Mouse (Mus musculus): ENCODE data around the gene Ect2. TPM values are rescaled to one million over a fixed set of nuclear protein-coding genes. Genes with fewer than 3 reads are reported as not detected.

The Ect2 gene
- polyA plus RNA-seq, 1 experiment from 2014 or later, result 37.1 TPM

GRCm38 (mm10) chr3:27145733-27146132 lies 7.9 kb downstream of the Ect2 start:
- no peak overlapping the region for H3K9ac ChIP-seq (ENCODE audit: low read depth, low read length)
- H3K4me1 ChIP-seq (ENCODE audit: control insufficient read depth, low read depth, low read length), result no peaks in the 10 kb centered on the region
- H3K4me2 ChIP-seq (ENCODE audit: low read depth, low read length), result 0 out of 2 replicates have a peak overlapping the region, but pooled peaks have one; percentile 13
- H3K9me3 ChIP-seq (replicated peaks; ENCODE audit: control insufficient read depth, low read length), result no peaks in the 10 kb centered on the region
- WGBS (ENCODE audit: insufficient replicate concordance), result 73% methylated on average over 7 of the region's 7 CpGs
- no peak overlapping the region for H3K4me3 ChIP-seq (ENCODE audit: low read depth, low read length)
- H3K27ac ChIP-seq (ENCODE audit: low read length), result peak overlapping the region; percentile 41
- H3K27me3 ChIP-seq (ENCODE audit: control insufficient read depth, insufficient read depth, low read depth, low read length), result no peaks in the 10 kb centered on the region
- H3K36me3 ChIP-seq (ENCODE audit: control insufficient read depth, insufficient read depth), result peaks cover 58% of the 10 kb centered on the region
- peak; percentile 91 for ATAC-seq (ENCODE audit: low read depth)

GRCm38 (mm10) chr3:27143570-27143969 lies 10.1 kb downstream of the Ect2 start:
- WGBS (ENCODE audit: insufficient replicate concordance), result 80% methylated on average over 7 of the region's 7 CpGs
- Histone ChIP-seq H3K27me3 (ENCODE audit: control insufficient read depth, insufficient read depth, low read depth, low read length) (no peaks in the 10 kb centered on the region), H3K4me2 (ENCODE audit: low read depth, low read length) (no peak overlapping the region), H3K9ac (ENCODE audit: low read depth, low read length) (no peak overlapping the region), H3K4me1 (ENCODE audit: control insufficient read depth, low read depth, low read length) (no peaks in the 10 kb centered on the region), H3K4me3 (ENCODE audit: low read depth, low read length) (no peak overlapping the region), H3K9me3 (replicated peaks; ENCODE audit: control insufficient read depth, low read length) (no peaks in the 10 kb centered on the region), H3K27ac (ENCODE audit: low read length) (no peak overlapping the region), H3K36me3 (ENCODE audit: control insufficient read depth, insufficient read depth) (peaks cover 53% of the 10 kb centered on the region)
- ATAC-seq (ENCODE audit: low read depth), result no peak

- H3K4me1 ChIP-seq (ENCODE audit: control insufficient read depth, low read depth, low read length), result no peaks in the 10 kb centered on the region
- H3K9ac ChIP-seq (ENCODE audit: low read depth, low read length), result no peak overlapping the region
- no peaks in the 10 kb centered on the region for H3K9me3 ChIP-seq (replicated peaks; ENCODE audit: control insufficient read depth, low read length)
- H3K27me3 ChIP-seq (ENCODE audit: control insufficient read depth, insufficient read depth, low read depth, low read length), result no peaks in the 10 kb centered on the region
- H3K27ac ChIP-seq (ENCODE audit: low read length), result no peak overlapping the region
- WGBS (ENCODE audit: insufficient replicate concordance), result 87% methylated on average over 8 of the region's 8 CpGs
- H3K4me2 ChIP-seq (ENCODE audit: low read depth, low read length), result no peak overlapping the region
- no peak for ATAC-seq (ENCODE audit: low read depth)
- peaks cover 64% of the 10 kb centered on the region for H3K36me3 ChIP-seq (ENCODE audit: control insufficient read depth, insufficient read depth)
- H3K4me3 ChIP-seq (ENCODE audit: low read depth, low read length), result no peak overlapping the region
Observed at GRCm38 (mm10) chr3:27140101-27140500, 13.6 kb downstream of the Ect2 start.

GRCm38 (mm10) chr3:27121864-27122450 lies 31.7 kb downstream of the Ect2 start:
- Histone ChIP-seq H3K4me2 (ENCODE audit: low read depth, low read length) (no peak overlapping the region), H3K27me3 (ENCODE audit: control insufficient read depth, insufficient read depth, low read depth, low read length) (no peaks in the 10 kb centered on the region), H3K4me3 (ENCODE audit: low read depth, low read length) (no peak overlapping the region), H3K36me3 (ENCODE audit: control insufficient read depth, insufficient read depth) (peaks cover 60% of the 10 kb centered on the region), H3K4me1 (ENCODE audit: control insufficient read depth, low read depth, low read length) (no peaks in the 10 kb centered on the region), H3K9me3 (replicated peaks; ENCODE audit: control insufficient read depth, low read length) (no peaks in the 10 kb centered on the region), H3K9ac (ENCODE audit: low read depth, low read length) (no peak overlapping the region), H3K27ac (ENCODE audit: low read length) (no peak overlapping the region)
- ATAC-seq (ENCODE audit: low read depth), result no peak
- 38% methylated on average over 9 of the region's 9 CpGs for WGBS (ENCODE audit: insufficient replicate concordance)

GRCm38 (mm10) chr3:27120932-27121331 lies 32.7 kb downstream of the Ect2 start:
- H3K4me3 ChIP-seq (ENCODE audit: low read depth, low read length), result no peak overlapping the region
- H3K27me3 ChIP-seq (ENCODE audit: control insufficient read depth, insufficient read depth, low read depth, low read length), result no peaks in the 10 kb centered on the region
- no peak overlapping the region for H3K9ac ChIP-seq (ENCODE audit: low read depth, low read length)
- WGBS (ENCODE audit: insufficient replicate concordance), result 67% methylated on average over 6 of the region's 6 CpGs
- no peaks in the 10 kb centered on the region for H3K4me1 ChIP-seq (ENCODE audit: control insufficient read depth, low read depth, low read length)
- no peak overlapping the region for H3K4me2 ChIP-seq (ENCODE audit: low read depth, low read length)
- H3K9me3 ChIP-seq (replicated peaks; ENCODE audit: control insufficient read depth, low read length), result no peaks in the 10 kb centered on the region
- no peak for ATAC-seq (ENCODE audit: low read depth)
- peaks cover 63% of the 10 kb centered on the region for H3K36me3 ChIP-seq (ENCODE audit: control insufficient read depth, insufficient read depth)
- H3K27ac ChIP-seq (ENCODE audit: low read length), result no peak overlapping the region

GRCm38 (mm10) chr3:27118227-27118626 lies 35.5 kb downstream of the Ect2 start:
- Histone ChIP-seq H3K27me3 (ENCODE audit: control insufficient read depth, insufficient read depth, low read depth, low read length) (no peaks in the 10 kb centered on the region), H3K27ac (ENCODE audit: low read length) (no peak overlapping the region), H3K4me2 (ENCODE audit: low read depth, low read length) (no peak overlapping the region), H3K4me1 (ENCODE audit: control insufficient read depth, low read depth, low read length) (no peaks in the 10 kb centered on the region), H3K4me3 (ENCODE audit: low read depth, low read length) (no peak overlapping the region), H3K9ac (ENCODE audit: low read depth, low read length) (no peak overlapping the region), H3K36me3 (ENCODE audit: control insufficient read depth, insufficient read depth) (peaks cover 59% of the 10 kb centered on the region), H3K9me3 (replicated peaks; ENCODE audit: control insufficient read depth, low read length) (no peaks in the 10 kb centered on the region)
- ATAC-seq (ENCODE audit: low read depth), result no peak
- 65% methylated on average over 4 of the region's 4 CpGs for WGBS (ENCODE audit: insufficient replicate concordance)

- no peak overlapping the region for H3K9ac ChIP-seq (ENCODE audit: low read depth, low read length)
- no peaks in the 10 kb centered on the region for H3K4me1 ChIP-seq (ENCODE audit: control insufficient read depth, low read depth, low read length)
- no peaks in the 10 kb centered on the region for H3K9me3 ChIP-seq (replicated peaks; ENCODE audit: control insufficient read depth, low read length)
- no peak overlapping the region for H3K4me2 ChIP-seq (ENCODE audit: low read depth, low read length)
- no peak for ATAC-seq (ENCODE audit: low read depth)
- H3K4me3 ChIP-seq (ENCODE audit: low read depth, low read length), result no peak overlapping the region
- peaks cover 46% of the 10 kb centered on the region for H3K36me3 ChIP-seq (ENCODE audit: control insufficient read depth, insufficient read depth)
- H3K27ac ChIP-seq (ENCODE audit: low read length), result no peak overlapping the region
- no peaks in the 10 kb centered on the region for H3K27me3 ChIP-seq (ENCODE audit: control insufficient read depth, insufficient read depth, low read depth, low read length)
Observed at GRCm38 (mm10) chr3:27110860-27111259, 42.8 kb downstream of the Ect2 start.

GRCm38 (mm10) chr3:27109109-27109508 lies 44.6 kb downstream of the Ect2 start:
- Histone ChIP-seq H3K27me3 (ENCODE audit: control insufficient read depth, insufficient read depth, low read depth, low read length) (no peaks in the 10 kb centered on the region), H3K9ac (ENCODE audit: low read depth, low read length) (no peak overlapping the region), H3K9me3 (replicated peaks; ENCODE audit: control insufficient read depth, low read length) (no peaks in the 10 kb centered on the region), H3K36me3 (ENCODE audit: control insufficient read depth, insufficient read depth) (peaks cover 36% of the 10 kb centered on the region), H3K4me2 (ENCODE audit: low read depth, low read length) (no peak overlapping the region), H3K4me3 (ENCODE audit: low read depth, low read length) (no peak overlapping the region), H3K4me1 (ENCODE audit: control insufficient read depth, low read depth, low read length) (no peaks in the 10 kb centered on the region), H3K27ac (ENCODE audit: low read length) (no peak overlapping the region)
- 86% methylated on average over 4 of the region's 4 CpGs for WGBS (ENCODE audit: insufficient replicate concordance)
- no peak for ATAC-seq (ENCODE audit: low read depth)

GRCm38 (mm10) chr3:27107142-27107541 lies 46.5 kb downstream of the Ect2 start:
- 77% methylated on average over 6 of the region's 6 CpGs for WGBS (ENCODE audit: insufficient replicate concordance)
- Histone ChIP-seq H3K4me2 (ENCODE audit: low read depth, low read length) (no peak overlapping the region), H3K9me3 (replicated peaks; ENCODE audit: control insufficient read depth, low read length) (no peaks in the 10 kb centered on the region), H3K27me3 (ENCODE audit: control insufficient read depth, insufficient read depth, low read depth, low read length) (no peaks in the 10 kb centered on the region), H3K27ac (ENCODE audit: low read length) (no peak overlapping the region), H3K4me3 (ENCODE audit: low read depth, low read length) (no peak overlapping the region), H3K9ac (ENCODE audit: low read depth, low read length) (no peak overlapping the region), H3K4me1 (ENCODE audit: control insufficient read depth, low read depth, low read length) (no peaks in the 10 kb centered on the region), H3K36me3 (ENCODE audit: control insufficient read depth, insufficient read depth) (peaks cover 33% of the 10 kb centered on the region)
- no peak for ATAC-seq (ENCODE audit: low read depth)

Data from liver, embryonic 16.5 days (tissue).